Mouse (Mus musculus): Measurements from ENCODE around the gene Olfr678. TPM values are rescaled to one million over a fixed set of nuclear protein-coding genes. Genes with fewer than 3 reads are reported as not detected.

Olfr678 gene
- polyA plus RNA-seq, 1 experiment from 2014 or later: not detected

Other genes with a start within 250 kb of the Olfr678 start
- not detected in 2 replicates for gene Usp17lb, start 221.9 kb upstream of the Olfr678 start, polyA plus RNA-seq (2014; fragmentation: Nextera tagmentation; extraction: Ambion mirVana)
- gene Usp17la, start 207.5 kb upstream of the Olfr678 start, polyA plus RNA-seq (2014; fragmentation: Nextera tagmentation; extraction: Ambion mirVana): not detected in 2 replicates
- not detected in 2 replicates for gene Olfr665, start 186.4 kb upstream of the Olfr678 start, polyA plus RNA-seq (2014; fragmentation: Nextera tagmentation; extraction: Ambion mirVana)
- gene Olfr666, start 168.5 kb upstream of the Olfr678 start, polyA plus RNA-seq (2014; fragmentation: Nextera tagmentation; extraction: Ambion mirVana): not detected in 2 replicates
- not detected in 2 replicates for gene Olfr667, start 143.0 kb upstream of the Olfr678 start, polyA plus RNA-seq (2014; fragmentation: Nextera tagmentation; extraction: Ambion mirVana)
- gene Olfr668, start 136.4 kb upstream of the Olfr678 start, polyA plus RNA-seq (2014; fragmentation: Nextera tagmentation; extraction: Ambion mirVana): not detected in 2 replicates
- gene Olfr669, start 130.2 kb upstream of the Olfr678 start, polyA plus RNA-seq (2014; fragmentation: Nextera tagmentation; extraction: Ambion mirVana): not detected in 2 replicates
- gene Olfr670, start 101.9 kb upstream of the Olfr678 start, polyA plus RNA-seq (2014; fragmentation: Nextera tagmentation; extraction: Ambion mirVana): not detected in 2 replicates
- gene Olfr671, start 85.3 kb upstream of the Olfr678 start, polyA plus RNA-seq (2014; fragmentation: Nextera tagmentation; extraction: Ambion mirVana): not detected in 2 replicates
- not detected in 2 replicates for gene Olfr672, start 62.4 kb upstream of the Olfr678 start, polyA plus RNA-seq (2014; fragmentation: Nextera tagmentation; extraction: Ambion mirVana)
- gene Olfr675, start 36.0 kb upstream of the Olfr678 start, polyA plus RNA-seq (2014; fragmentation: Nextera tagmentation; extraction: Ambion mirVana): not detected in 2 replicates
- not detected in 2 replicates for gene Olfr676, start 31.8 kb upstream of the Olfr678 start, polyA plus RNA-seq (2014; fragmentation: Nextera tagmentation; extraction: Ambion mirVana)
- gene Olfr677, start 13.1 kb upstream of the Olfr678 start, polyA plus RNA-seq (2014; fragmentation: Nextera tagmentation; extraction: Ambion mirVana): not detected in 2 replicates
- not detected in 2 replicates for gene Olfr679, start 16.7 kb downstream of the Olfr678 start, polyA plus RNA-seq (2014; fragmentation: Nextera tagmentation; extraction: Ambion mirVana)
- gene Olfr680-ps1, start 28.3 kb downstream of the Olfr678 start, polyA plus RNA-seq (2014; fragmentation: Nextera tagmentation; extraction: Ambion mirVana): not detected in 2 replicates
- not detected in 2 replicates for gene Olfr681, start 52.4 kb downstream of the Olfr678 start, polyA plus RNA-seq (2014; fragmentation: Nextera tagmentation; extraction: Ambion mirVana)
- gene Olfr683, start 82.5 kb downstream of the Olfr678 start, polyA plus RNA-seq (2014; fragmentation: Nextera tagmentation; extraction: Ambion mirVana): not detected in 2 replicates
- gene Olfr684, start 99.2 kb downstream of the Olfr678 start, polyA plus RNA-seq (2014; fragmentation: Nextera tagmentation; extraction: Ambion mirVana): not detected in 2 replicates
- gene Olfr685, start 121.5 kb downstream of the Olfr678 start, polyA plus RNA-seq (2014; fragmentation: Nextera tagmentation; extraction: Ambion mirVana): not detected in 2 replicates
- not detected in 2 replicates for gene Olfr686, start 143.0 kb downstream of the Olfr678 start, polyA plus RNA-seq (2014; fragmentation: Nextera tagmentation; extraction: Ambion mirVana)
- gene Olfr688, start 223.6 kb downstream of the Olfr678 start, polyA plus RNA-seq (2014; fragmentation: Nextera tagmentation; extraction: Ambion mirVana): not detected in 2 replicates
- not detected in 2 replicates for gene Olfr689, start 246.7 kb downstream of the Olfr678 start, polyA plus RNA-seq (2014; fragmentation: Nextera tagmentation; extraction: Ambion mirVana)